Mouse (Mus musculus): Measurements from ENCODE around the gene Nsfl1c. TPM values are rescaled to one million over a fixed set of nuclear protein-coding genes. Genes with fewer than 3 reads are reported as not detected.

The Nsfl1c gene
- polyA plus RNA-seq, 1 experiment from 2014 or later, result 313 TPM

Other genes with a start within 250 kb of the Nsfl1c start
- not detected in 2 replicates for gene 4921509C19Rik, start 18.0 kb upstream of the Nsfl1c start, polyA plus RNA-seq (2014; fragmentation: Nextera tagmentation; extraction: Ambion mirVana)
- gene Fkbp1a, start 48.3 kb downstream of the Nsfl1c start, polyA plus RNA-seq (2014; fragmentation: Nextera tagmentation; extraction: Ambion mirVana), result 494 and 502 TPM in 2 replicates
- 0.48 and 0.84 TPM in 2 replicates for gene Sdcbp2, start 78.4 kb downstream of the Nsfl1c start, polyA plus RNA-seq (2014; fragmentation: Nextera tagmentation; extraction: Ambion mirVana)
- gene Snph, start 138.4 kb downstream of the Nsfl1c start, polyA plus RNA-seq (2014; fragmentation: Nextera tagmentation; extraction: Ambion mirVana), result 0.06 and 0.21 TPM in 2 replicates
- not detected in 2 replicates for gene Rad21l, start 174.4 kb downstream of the Nsfl1c start, polyA plus RNA-seq (2014; fragmentation: Nextera tagmentation; extraction: Ambion mirVana)
- 1.7 and 2.3 TPM in 2 replicates for gene Tmem74b, start 207.8 kb downstream of the Nsfl1c start, polyA plus RNA-seq (2014; fragmentation: Nextera tagmentation; extraction: Ambion mirVana)